Mouse (Mus musculus) hindbrain, embryonic 12.5 days (tissue): Measurements from ENCODE around the gene 1700030K09Rik. TPM values are rescaled to one million over a fixed set of nuclear protein-coding genes. Genes with fewer than 3 reads are reported as not detected.

Experiments
- ATAC-seq: fragments of 200-750 bp; cut with Nextera tagmentation; 2 replicates; pipeline ENCODE4 v1.8.0; 2017; ENCODE audit warnings: moderate TSS enrichment; ENCODE audit not compliant: low FRiP score
- H3K27ac ChIP-seq: fragments of 300-500 bp; sonication (generic); 2 replicates; pipeline ENCODE4 v1.5.1; 2016; ENCODE audit warnings: mild to moderate bottlenecking
- H3K27me3 ChIP-seq: fragments of 300-500 bp; sonication (generic); 2 replicates; pipeline ENCODE4 v1.6.1; 2016; ENCODE audit warnings: mild to moderate bottlenecking
- H3K36me3 ChIP-seq: fragments of 300-500 bp; sonication (generic); 2 replicates; pipeline ENCODE4 v1.6.1; 2016; ENCODE audit warnings: mild to moderate bottlenecking
- H3K4me1 ChIP-seq: fragments of 300-500 bp; sonication (generic); 2 replicates; pipeline ENCODE4 v1.6.1; 2016
- H3K4me2 ChIP-seq: fragments of 300-500 bp; sonication (generic); replicated peaks from 2 replicates; pipeline ENCODE4 v1.6.1; 2016; ENCODE audit warnings: mild to moderate bottlenecking
- H3K4me3 ChIP-seq: fragments of 300-500 bp; sonication (generic); 2 replicates; pipeline ENCODE4 v1.5.1; 2016; ENCODE audit warnings: mild to moderate bottlenecking
- H3K9ac ChIP-seq: fragments of 300-500 bp; sonication (generic); 2 replicates; pipeline ENCODE4 v1.6.1; 2016; ENCODE audit warnings: mild to moderate bottlenecking, moderate library complexity
- H3K9me3 ChIP-seq: fragments of 300-500 bp; sonication (generic); replicated peaks from 2 replicates; pipeline ENCODE4 v1.6.1; 2016; ENCODE audit warnings: mild to moderate bottlenecking
- WGBS: fragments of 180-500 bp; shearing (Covaris S2); methylation state at CpG from one replicate; pipeline ENCODE4 v1.1.7; 2016; 5-methylcytosine and 5-hydroxymethylcytosine counted together
- polyA plus RNA-seq: library from polyadenylated mRNA; unstranded; fragments of >200 nt; fragmentation: Nextera tagmentation; extraction: Ambion mirVana; gene quantifications from 2 replicates; pipeline ENCODE4 v1.2.1, GENCODE M21; 2016

The 1700030K09Rik gene
- polyA plus RNA-seq, 1 experiment from 2014 or later, result 16.5 TPM

DNA sequence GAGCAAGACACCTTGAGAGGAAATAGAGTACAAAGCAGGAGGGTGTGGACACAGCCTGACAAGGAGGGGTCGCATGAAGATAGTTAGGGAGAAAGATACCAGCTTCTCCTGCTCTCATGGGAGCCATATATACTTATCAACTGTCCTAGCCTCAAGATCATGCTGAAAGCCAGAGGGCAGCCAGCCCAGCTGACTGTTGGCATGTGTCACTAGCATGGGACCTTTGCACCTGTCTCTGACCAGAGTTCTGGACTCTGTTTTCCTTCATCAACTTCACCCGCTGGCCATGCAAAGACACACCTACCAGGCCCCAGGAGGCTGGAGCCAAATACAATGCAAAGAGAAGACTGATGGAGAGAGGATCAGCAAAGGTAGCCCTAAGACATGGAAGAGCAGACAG lies 25.6 kb downstream of the 1700030K09Rik start:
- Histone ChIP-seq H3K4me2 (no peak overlapping the region), H3K4me1 (peaks cover 7% of the 10 kb centered on the region), H3K27ac (no peak overlapping the region), H3K9ac (no peak overlapping the region), H3K4me3 (no peak overlapping the region), H3K36me3 (peaks cover 90% of the 10 kb centered on the region), H3K9me3 (no peaks in the 10 kb centered on the region), H3K27me3 (no peaks in the 10 kb centered on the region)
- no peak for ATAC-seq
- 95% methylated on average over 2 of the region's 2 CpGs for WGBS

DNA sequence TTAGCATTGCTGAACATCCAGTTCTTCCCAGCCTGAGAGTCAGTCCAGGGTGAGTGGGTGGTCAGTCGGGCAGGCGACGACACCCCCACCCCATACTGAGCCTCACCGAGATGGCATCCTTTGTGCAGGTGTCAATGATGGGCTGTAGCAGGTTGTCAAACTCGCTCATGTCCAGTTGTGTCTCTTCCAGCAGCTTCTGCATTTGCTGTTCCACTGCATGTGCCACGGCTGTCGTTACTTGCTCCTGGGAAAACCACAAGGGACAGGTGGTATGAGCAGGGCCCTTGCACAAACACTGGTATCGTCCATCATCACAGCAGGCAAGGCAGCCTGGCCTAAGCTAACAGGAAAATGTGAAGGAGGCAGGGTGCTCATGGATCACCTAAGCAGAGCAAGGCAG lies 26.3 kb downstream of the 1700030K09Rik start:
- no peak overlapping the region for H3K4me2 ChIP-seq
- no peak overlapping the region for H3K27ac ChIP-seq
- H3K9me3 ChIP-seq, result no peaks in the 10 kb centered on the region
- no peak overlapping the region for H3K9ac ChIP-seq
- no peak overlapping the region for H3K4me3 ChIP-seq
- no peaks in the 10 kb centered on the region for H3K27me3 ChIP-seq
- WGBS, result 90% methylated on average over 8 of the region's 8 CpGs
- peaks cover 9% of the 10 kb centered on the region for H3K4me1 ChIP-seq
- H3K36me3 ChIP-seq, result peaks cover 83% of the 10 kb centered on the region
- no peak for ATAC-seq

DNA sequence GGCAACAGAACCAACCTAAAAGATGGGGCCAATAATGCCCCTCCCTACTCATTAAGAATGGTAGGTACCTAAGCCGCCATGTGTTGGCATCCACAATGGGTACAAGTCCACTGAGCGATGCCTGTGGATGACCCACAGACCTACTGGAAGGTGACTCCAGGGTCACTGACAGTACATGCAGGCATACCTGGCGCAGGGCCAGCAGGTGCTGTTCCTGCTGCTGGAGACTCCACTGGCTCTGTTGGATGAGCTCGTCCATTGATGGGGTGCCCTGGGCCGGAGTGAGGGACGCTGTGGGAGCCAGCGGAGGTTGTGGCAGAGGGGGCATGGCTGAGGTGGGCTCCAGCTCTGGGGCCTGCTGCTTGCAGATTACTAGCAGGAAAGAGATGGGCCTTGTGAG lies 27.0 kb downstream of the 1700030K09Rik start:
- Histone ChIP-seq H3K9me3 (no peaks in the 10 kb centered on the region), H3K9ac (no peak overlapping the region), H3K36me3 (peaks cover 76% of the 10 kb centered on the region), H3K4me1 (peaks cover 10% of the 10 kb centered on the region), H3K4me2 (no peak overlapping the region), H3K4me3 (no peak overlapping the region), H3K27me3 (no peaks in the 10 kb centered on the region), H3K27ac (no peak overlapping the region)
- ATAC-seq, result no peak
- WGBS, result 96% methylated on average over 7 of the region's 7 CpGs

DNA sequence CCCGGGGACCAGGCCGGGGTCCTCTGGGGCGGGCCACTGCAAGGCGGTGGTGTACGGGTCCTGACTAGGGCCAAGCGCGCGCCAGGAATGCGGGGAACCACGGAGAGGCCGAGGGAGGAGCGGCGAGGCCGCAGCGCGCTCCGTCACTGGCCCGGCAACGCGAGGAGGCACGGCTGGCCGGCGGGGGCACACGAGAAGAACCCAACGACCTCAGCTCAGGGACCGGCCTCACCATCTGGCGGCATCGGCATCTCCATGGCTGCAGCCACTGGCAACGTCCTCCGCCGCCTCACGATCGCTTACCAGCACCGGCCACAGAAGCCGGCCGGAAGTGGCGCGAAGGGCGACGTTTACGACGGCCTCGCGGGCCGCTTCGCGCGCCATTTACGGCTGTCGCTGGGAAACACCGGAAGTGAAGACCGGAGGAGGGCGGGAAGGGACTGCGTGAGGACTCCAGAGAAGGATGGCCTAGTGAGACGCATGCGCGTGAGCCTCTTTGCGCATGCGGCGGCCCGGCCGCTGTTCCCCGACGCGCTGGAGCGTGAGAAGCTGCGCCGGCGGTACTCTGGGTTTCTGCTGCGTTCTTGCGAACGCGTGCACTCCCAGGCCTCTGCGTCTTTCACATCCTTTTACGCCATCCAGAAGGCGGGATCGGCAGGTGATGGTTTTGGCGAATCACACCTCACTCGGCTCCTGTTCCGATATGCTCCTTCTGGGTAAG lies 31.3 kb downstream of the 1700030K09Rik start, which contains the start of gene Cherp:
Cherp (minus strand) TSS at position 401 of the 721 bp plus-strand sequence.
- H3K9ac ChIP-seq, result peak within 1 kb of the TSS; percentile 88
- peak within 1 kb of the TSS; percentile 93 for H3K27ac ChIP-seq
- WGBS, result under 1% methylated on average over 80 of the region's 80 CpGs
- H3K27me3 ChIP-seq, result no peaks in the 10 kb centered on the region
- H3K9me3 ChIP-seq, result no peaks in the 10 kb centered on the region
- peaks cover 41% of the 10 kb centered on the region for H3K36me3 ChIP-seq
- peaks cover 17% of the 10 kb centered on the region for H3K4me1 ChIP-seq
- peak within 1 kb of the TSS; percentile 91 for H3K4me3 ChIP-seq
- ATAC-seq, result peak; percentile 97
- peak within 1 kb of the TSS; percentile 99 for H3K4me2 ChIP-seq

DNA sequence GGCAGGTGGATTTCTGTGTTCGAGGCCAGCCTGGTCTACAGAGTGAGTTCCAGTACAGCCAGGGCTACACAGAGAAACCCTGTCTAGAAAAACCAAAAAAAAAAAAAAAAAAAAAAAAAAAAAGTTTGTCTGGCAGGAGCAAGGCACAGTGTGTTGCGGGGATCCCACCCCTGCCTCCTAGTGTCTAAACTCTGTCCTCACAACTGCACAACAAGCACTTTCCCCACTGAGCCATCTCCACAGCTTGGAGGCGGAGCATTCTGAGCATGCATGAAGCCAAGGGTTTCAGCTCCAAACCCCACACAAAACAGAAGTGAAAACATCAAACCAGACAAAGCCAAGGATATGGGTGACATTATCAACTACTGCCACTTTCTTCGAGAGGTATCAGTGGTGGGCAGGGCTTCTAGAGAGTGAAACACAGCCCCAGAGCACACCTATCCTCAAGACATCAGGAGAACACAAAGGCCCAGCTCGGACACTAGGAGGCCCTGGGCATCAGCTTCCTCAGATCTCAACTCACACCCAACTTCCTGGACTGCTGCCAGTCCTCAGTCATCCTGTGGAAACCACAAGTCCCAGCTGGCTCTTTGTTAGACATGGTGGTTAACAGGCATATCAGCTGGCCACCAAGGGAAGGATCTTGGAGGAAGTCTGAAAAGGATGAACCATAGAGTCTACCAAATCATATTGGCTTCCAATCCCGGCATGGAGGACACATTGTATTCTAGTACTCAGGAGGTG lies 41.9 kb downstream of the 1700030K09Rik start:
- Histone ChIP-seq H3K36me3 (peaks cover 54% of the 10 kb centered on the region), H3K9ac (no peak overlapping the region), H3K9me3 (no peaks in the 10 kb centered on the region), H3K4me1 (0 out of 2 replicates have a peak, but pooled peaks cover 4% of the 10 kb centered on the region), H3K27ac (no peak overlapping the region), H3K4me2 (no peak overlapping the region), H3K4me3 (no peak overlapping the region), H3K27me3 (no peaks in the 10 kb centered on the region)
- WGBS, result 88% methylated on average over 6 of the region's 6 CpGs
- ATAC-seq, result no peak

DNA sequence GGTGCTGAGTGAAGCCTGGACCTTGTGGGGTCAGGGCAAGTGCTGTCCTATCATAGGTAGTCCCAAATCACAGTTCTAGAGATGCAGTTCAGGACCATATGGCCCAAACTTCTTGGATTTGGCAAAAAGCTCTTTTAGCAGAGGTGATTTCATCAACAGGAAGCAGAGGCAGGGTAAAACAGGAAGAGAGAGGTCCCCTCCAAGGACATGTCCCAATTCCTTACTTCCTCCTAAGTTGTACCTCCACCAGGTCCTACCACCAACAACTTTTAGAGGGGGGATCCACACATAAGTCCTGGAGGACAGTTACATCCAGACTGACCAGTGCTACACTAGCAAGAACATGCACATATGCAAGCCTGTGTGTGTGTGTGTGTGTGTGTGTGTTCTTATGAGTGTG lies 43.3 kb downstream of the 1700030K09Rik start:
- Histone ChIP-seq H3K27me3 (no peaks in the 10 kb centered on the region), H3K36me3 (peaks cover 43% of the 10 kb centered on the region), H3K27ac (no peak overlapping the region), H3K4me2 (no peak overlapping the region), H3K4me1 (peaks cover 13% of the 10 kb centered on the region), H3K9me3 (no peaks in the 10 kb centered on the region), H3K9ac (no peak overlapping the region), H3K4me3 (no peak overlapping the region)
- no peak for ATAC-seq

DNA sequence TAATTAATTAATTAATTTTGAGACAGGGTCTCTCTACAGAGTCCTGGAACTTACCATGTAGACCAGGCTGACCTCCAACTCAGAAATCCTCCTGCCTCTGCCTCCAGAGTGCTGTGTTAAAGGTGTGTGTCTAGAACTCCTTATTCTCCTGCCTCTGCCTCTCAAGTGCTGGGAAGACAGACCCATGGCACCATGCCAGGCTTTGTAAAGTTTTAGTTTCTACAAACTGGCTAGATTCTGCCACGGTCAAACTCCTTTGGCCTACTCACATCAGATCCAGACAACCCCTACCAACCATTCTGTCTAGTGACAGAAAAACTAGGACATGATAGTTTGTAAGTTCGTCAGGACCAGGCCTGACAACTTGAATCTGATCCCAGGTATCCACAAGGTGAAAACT lies 47.3 kb downstream of the 1700030K09Rik start:
- Histone ChIP-seq H3K27me3 (no peaks in the 10 kb centered on the region), H3K4me1 (peaks cover 24% of the 10 kb centered on the region), H3K27ac (no peak overlapping the region), H3K9ac (no peak overlapping the region), H3K4me3 (0 out of 2 replicates have a peak overlapping the region, but pooled peaks have one; percentile 91), H3K4me2 (peak overlapping the region; percentile 94), H3K9me3 (no peaks in the 10 kb centered on the region), H3K36me3 (peaks cover 27% of the 10 kb centered on the region)
- ATAC-seq, result no peak
- WGBS, result 92% methylated on average over 2 of the region's 2 CpGs

DNA sequence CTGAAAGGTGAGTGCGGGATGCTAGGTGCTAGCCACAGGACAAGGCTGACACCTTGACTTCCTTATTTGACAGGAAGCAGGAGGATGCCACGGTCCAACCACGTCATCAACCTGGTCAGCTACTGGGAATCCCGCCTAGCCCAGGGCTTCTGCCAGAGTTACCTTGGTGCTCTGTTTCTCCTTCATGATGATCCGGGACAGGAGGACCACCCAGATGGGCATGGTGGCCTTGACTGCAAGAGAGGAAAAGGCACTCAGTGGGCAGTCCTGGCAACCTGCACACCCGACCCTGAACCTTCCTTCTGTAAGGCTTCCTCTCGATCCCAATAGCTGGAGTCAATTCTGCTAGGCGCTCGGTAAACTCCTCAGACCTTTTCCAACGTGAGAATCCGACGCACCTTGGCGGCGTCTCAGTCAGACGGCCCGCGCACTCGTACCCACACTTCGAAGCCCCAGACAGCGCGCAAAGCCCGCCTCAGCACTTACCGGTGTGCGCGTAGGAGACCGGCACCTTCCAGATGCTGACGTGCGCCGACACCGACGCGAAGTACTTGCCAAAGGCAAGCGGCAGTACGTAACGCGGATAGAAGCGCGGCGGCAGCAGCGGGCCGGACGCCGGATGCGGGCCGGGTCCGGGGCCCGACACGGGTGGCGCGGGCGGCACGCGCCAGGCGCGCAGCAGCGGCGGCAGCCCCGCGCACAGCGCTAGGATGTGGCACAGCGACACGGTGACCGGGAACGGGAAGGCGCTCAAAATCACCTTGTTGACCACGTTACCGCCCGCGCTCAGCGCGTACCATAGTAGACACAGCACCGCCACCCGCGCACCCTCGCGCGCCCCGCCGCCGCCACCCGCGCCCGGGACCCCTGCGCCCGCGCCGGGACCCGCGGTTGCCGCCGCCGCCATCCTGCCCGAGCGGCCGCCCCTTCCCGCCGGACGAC lies 48.3 kb downstream of the 1700030K09Rik start, which contains the start of gene Slc35e1:
Slc35e1 (minus strand) TSS at position 935 of the 942 bp plus-strand sequence.
- no peaks in the 10 kb centered on the region for H3K27me3 ChIP-seq
- H3K9ac ChIP-seq, result peak within 1 kb of the TSS; percentile 88
- H3K27ac ChIP-seq, result peak within 1 kb of the TSS; percentile 69
- ATAC-seq, result peak; percentile 73
- peaks cover 36% of the 10 kb centered on the region for H3K36me3 ChIP-seq
- H3K4me1 ChIP-seq, result peaks cover 24% of the 10 kb centered on the region
- H3K4me3 ChIP-seq, result peak within 1 kb of the TSS; percentile 91
- H3K9me3 ChIP-seq, result no peaks in the 10 kb centered on the region
- WGBS, result 1% methylated on average over 92 of the region's 98 CpGs
- peak within 1 kb of the TSS; percentile 94 for H3K4me2 ChIP-seq

DNA sequence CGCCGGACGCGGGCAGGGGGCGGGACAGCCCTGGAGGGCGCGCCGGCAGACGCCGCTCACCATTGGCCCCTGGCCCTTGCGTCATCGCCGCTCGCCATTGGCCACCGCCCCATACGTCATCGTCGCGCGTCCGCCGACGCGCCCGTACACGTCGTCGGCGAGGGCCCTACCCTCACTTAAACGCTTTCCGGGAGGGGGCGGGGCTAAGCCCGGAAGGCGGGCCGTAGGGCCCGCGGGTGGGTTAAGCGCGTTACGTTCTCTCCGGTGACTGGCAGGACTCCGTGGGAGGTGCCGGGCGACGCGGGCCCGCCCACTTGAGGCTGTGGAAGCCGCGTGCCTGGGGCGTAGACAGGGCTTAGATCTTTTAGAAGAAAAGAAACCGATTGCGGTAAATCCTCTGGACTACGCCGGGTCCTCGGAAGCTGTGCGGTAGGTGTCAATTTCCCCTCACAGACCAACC lies 49.0 kb downstream of the 1700030K09Rik start:
- Histone ChIP-seq H3K27ac (peak overlapping the region; percentile 69), H3K4me3 (peak overlapping the region; percentile 91), H3K4me2 (peak overlapping the region; percentile 94), H3K9me3 (no peaks in the 10 kb centered on the region), H3K36me3 (peaks cover 35% of the 10 kb centered on the region), H3K27me3 (no peaks in the 10 kb centered on the region), H3K4me1 (peaks cover 24% of the 10 kb centered on the region), H3K9ac (peak overlapping the region; percentile 88)
- WGBS, result under 1% methylated on average over 46 of the region's 56 CpGs
- ATAC-seq, result peak; percentile 98

DNA sequence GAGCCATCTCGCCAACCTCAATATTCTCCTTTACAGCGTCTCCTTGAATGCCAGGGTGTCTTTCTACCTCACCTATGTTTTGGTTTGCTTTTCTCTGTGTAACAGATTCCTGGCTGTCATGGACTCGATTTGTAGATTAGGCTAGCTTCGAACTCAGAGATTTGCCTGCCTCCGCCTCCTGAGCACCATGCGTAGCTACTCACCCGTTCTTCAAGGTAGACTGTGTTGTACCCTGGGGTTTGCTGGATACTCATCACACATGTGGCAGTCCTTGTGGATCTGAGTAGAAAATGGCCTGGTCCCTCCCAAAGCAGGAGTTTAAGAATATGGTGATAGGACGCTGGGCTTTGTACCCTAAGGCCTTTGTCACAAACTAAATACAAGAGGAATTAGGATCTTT lies 49.7 kb downstream of the 1700030K09Rik start:
- H3K36me3 ChIP-seq, result peaks cover 35% of the 10 kb centered on the region
- H3K27ac ChIP-seq, result peak overlapping the region; percentile 69; the same call in 1 of the 2 replicates
- no peak for ATAC-seq
- H3K9me3 ChIP-seq, result no peaks in the 10 kb centered on the region
- H3K27me3 ChIP-seq, result no peaks in the 10 kb centered on the region
- H3K9ac ChIP-seq, result peak overlapping the region; percentile 65
- H3K4me2 ChIP-seq, result peak overlapping the region; percentile 72
- H3K4me1 ChIP-seq, result peaks cover 24% of the 10 kb centered on the region
- peak overlapping the region; percentile 91 for H3K4me3 ChIP-seq
- 17% methylated on average over 8 of the region's 8 CpGs for WGBS

DNA sequence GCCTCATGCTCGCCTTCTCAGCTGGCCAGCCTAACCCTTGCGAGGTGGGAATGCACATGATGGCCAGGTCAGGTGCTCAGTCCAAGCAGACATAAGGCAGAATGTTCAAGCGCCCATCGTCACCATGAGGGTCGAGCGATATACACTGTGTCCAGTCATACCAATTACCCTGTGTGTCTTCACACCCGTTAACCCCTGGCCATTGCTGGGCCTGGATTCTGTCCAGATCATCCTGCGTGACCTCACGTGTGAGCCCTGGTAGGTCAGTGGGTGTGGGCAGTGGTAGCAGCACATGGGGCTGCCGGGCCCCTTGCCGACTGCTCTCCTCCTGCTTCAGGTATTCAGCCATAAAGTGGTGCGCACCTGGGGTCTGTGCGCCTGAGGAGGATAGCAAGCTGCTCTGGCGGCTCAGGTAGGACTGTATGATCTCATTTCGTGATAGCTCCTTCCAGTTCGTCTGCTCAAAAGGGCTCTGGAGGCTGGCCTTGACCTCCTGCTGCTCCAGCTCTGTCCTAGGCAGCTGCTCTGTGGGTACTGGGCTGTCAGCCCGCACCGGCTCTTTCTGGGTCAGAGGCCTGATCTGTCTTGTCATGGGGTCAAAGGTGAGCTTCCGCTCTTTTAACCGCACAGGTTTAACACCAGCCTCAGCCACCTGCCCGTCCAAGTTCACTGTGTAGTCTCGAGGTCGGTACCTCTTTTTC lies 51.9 kb downstream of the 1700030K09Rik start:
- Histone ChIP-seq H3K4me2 (no peak overlapping the region), H3K36me3 (peaks cover 30% of the 10 kb centered on the region), H3K9me3 (no peaks in the 10 kb centered on the region), H3K9ac (no peak overlapping the region), H3K27me3 (no peaks in the 10 kb centered on the region), H3K4me1 (peaks cover 21% of the 10 kb centered on the region), H3K4me3 (no peak overlapping the region), H3K27ac (no peak overlapping the region)
- 87% methylated on average over 23 of the region's 23 CpGs for WGBS
- no peak for ATAC-seq
